Mouse (Mus musculus): Measurements from ENCODE around the gene Nme3. TPM values are rescaled to one million over a fixed set of nuclear protein-coding genes. Genes with fewer than 3 reads are reported as not detected.

Gene Nme3
- total RNA-seq (2017), result 22.5 and 44.1 TPM in 2 replicates

DNA sequence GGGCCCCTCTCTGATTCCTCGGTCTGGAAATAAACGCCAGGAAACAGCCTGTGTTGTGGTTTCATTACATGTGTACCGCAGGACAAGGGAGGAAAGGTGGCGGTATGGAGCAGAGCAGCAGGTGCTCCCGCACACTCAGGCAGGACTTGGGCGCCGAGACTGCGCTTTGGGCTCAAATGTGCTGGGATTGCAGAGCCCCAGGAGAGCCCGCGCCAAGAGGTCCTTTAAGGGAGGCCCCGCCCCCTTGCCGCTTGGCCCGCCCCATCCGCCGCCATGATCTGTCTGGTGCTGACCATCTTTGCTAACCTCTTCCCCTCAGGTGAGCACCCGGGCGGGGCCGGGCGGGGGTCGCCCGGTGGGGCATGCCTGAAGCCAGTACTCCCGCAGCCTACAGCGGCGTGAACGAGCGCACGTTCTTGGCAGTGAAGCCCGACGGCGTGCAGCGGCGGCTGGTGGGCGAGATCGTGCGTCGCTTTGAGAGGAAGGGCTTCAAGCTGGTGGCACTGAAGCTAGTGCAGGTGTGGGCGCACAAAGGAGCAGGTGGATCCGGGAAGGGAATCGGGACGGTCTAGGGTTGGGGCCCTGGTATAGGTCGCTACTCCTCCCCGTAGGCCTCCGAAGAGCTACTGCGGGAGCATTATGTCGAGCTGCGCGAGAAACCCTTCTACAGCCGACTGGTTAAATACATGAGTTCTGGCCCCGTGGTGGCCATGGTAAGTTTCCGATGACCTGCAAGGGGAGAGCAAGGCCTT, at the start of gene Nme3:
Gene Nme3 (plus strand): TSS at position 260 of the 752 bp plus-strand sequence.
- ATAC-seq (replicated peaks in 1 of 2; ENCODE audit: insufficient read depth in 1 of 2, low FRiP score in 2 of 2, low TSS enrichment in 1 of 2, low read depth in 1 of 2, poor library complexity in 2 of 2, severe bottlenecking in 2 of 2), result peak; percentile 34 to 37; a peak in 3 of 4 replicates

DNA sequence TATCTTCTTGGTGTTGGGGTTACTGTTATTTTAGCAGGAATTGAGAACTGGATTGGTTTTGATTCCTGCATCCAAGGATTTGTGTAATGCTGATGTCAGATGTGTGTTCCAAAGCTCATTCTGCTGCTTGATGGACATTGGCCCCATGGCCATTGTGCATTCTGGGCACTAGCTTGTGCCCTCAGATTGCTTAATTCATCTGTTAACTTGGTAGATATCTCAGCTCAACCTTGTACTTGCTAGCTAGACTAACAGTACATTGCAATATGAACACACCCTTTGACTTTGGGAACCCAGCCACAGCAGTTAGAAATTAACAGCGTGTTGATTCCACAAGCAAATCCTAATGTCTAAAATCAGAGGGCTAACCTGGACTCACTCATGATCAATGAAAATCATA, 48.9 kb upstream of the Nme3 start:
- no peak for ATAC-seq (replicated peaks in 1 of 2; ENCODE audit: insufficient read depth in 1 of 2, low FRiP score in 2 of 2, low TSS enrichment in 1 of 2, low read depth in 1 of 2, poor library complexity in 2 of 2, severe bottlenecking in 2 of 2)

DNA sequence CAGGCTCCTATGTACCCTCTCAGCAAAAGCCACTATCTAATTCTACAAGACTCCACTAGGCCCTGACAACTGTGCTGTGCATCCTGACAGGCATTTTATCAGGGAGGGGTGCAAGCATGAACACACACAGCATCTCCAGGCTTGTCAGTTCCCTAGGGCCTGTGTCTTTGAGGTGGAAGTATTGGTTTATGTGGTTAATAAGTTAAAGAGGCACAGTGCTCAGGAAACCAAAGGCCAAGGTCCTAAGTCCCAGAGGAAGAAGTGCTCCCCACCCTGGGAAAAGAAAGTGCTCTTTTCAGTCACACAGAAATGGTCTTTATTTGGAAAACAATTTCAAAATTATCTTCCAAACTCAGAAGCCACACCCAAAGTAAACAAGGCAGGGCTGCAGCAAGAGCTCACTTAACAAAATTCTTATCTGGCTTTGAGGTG, 47.7 kb upstream of the Nme3 start:
- ATAC-seq (replicated peaks in 1 of 2; ENCODE audit: insufficient read depth in 1 of 2, low FRiP score in 2 of 2, low TSS enrichment in 1 of 2, low read depth in 1 of 2, poor library complexity in 2 of 2, severe bottlenecking in 2 of 2), result no peak

DNA sequence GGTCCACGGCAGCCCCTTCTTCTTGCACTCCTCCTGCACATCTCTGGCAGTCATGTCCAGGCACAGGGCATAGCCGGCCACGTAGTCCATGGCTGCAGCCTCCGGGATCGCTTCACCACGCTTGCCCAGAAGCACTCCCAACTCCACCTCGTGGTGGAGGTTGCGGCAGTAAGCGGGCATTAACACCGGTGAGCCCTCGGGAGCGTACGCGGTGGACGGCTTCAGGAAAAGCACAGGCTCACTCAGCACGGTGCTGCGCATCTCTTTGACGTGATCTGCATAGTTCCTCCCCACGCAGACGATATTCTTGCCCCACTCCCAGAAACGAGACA, 46.6 kb upstream of the Nme3 start:
- ATAC-seq (replicated peaks in 1 of 2; ENCODE audit: insufficient read depth in 1 of 2, low FRiP score in 2 of 2, low TSS enrichment in 1 of 2, low read depth in 1 of 2, poor library complexity in 2 of 2, severe bottlenecking in 2 of 2), result peak; percentile 19 to 55; a peak in 3 of 4 replicates

DNA sequence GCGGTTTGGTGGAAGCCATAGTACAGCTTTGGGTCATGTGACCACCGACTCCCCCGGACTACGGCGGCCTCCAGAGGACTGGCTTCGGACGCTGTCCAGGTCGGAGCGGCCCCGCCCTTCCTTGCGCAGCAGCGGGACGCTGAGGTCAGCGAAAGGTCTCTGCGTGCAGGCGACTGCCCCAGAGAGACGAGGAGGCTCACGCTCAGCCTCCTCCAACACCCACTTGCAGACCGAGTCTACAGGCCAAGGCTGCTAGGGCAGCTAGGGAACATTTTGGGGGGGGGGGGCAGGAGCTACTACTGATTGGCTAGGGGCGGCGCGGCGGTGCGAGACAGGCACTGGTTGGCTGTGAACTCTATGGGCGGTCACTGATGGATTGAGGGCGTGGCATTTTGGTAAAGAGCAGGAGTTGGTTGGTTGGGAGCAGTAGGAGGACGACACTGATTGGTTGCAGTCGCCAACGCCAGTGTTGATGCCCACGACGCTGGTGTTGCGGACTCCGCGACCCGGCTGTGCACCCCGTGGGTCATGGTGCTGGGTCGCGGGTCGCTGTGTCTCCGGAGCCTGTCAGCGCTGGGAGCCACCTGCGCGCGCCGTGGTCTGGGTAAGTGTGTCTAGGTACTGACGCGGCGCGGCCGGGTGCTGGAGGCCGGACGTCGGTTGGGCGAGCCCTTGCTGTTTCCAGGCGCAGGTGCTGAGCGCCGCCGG, 46.1 kb upstream of the Nme3 start, which contains the start of gene Fahd1:
Gene Fahd1 (minus strand): TSS at position 300 of the 708 bp plus-strand sequence.
- peak; percentile 97 to 98 for ATAC-seq (replicated peaks in 1 of 2; ENCODE audit: insufficient read depth in 1 of 2, low FRiP score in 2 of 2, low TSS enrichment in 1 of 2, low read depth in 1 of 2, poor library complexity in 2 of 2, severe bottlenecking in 2 of 2)

DNA sequence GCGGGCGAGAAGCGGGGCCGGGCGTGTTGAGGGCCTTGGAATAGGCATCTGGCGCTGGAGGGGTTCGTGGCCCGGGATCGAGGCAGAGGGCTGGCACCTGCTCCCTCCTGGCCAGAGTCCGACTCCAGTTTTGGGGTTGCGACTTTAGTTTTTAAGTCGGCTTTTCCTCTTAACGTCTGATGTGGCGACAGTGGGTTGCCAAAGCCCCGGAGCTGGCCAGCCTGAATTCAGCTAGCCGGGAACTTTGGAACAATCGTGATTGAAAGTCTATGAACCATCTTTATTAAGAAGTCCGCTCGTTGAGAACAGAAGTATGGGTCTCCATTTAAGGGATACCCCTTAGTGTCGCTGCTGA, 45.5 kb upstream of the Nme3 start:
- no peak; a peak in 1 of 4 replicates for ATAC-seq (replicated peaks in 1 of 2; ENCODE audit: insufficient read depth in 1 of 2, low FRiP score in 2 of 2, low TSS enrichment in 1 of 2, low read depth in 1 of 2, poor library complexity in 2 of 2, severe bottlenecking in 2 of 2)

DNA sequence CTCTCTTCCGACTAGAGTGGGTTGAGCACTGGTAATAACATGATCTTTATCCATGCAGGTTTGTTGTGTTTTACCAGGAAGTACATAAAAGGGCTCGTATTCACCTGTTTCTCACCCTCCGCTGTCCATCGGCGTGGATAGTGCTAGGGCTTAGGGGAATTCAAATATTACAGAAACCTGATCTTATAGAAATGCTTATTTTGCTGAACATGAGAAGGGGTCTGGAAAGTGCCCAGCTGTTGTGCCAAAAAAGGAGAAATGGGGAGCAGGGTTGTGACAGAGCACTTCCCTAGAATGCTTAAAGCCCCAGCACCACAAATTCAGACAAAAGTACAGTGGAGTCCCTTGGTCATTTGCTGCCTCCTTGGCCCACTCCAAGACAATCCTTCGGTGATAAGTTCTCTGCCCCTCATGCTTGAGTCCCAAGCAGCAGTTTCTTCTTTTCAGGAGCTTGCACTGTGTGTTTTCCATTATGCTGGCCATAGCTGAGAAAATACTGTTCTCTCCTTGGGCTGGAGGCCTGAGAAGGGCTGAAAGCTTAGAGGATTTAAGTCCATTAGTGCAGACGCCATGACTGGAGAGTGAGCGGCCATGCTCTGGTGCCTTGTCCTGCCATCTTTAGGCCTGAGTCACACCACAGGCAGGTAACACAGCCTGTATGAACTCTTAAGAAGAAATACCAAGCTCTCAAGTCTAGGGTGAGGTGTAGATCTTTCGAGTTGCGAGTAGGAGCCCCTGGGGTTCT, 44.7 kb upstream of the Nme3 start:
- no peak for ATAC-seq (replicated peaks in 1 of 2; ENCODE audit: insufficient read depth in 1 of 2, low FRiP score in 2 of 2, low TSS enrichment in 1 of 2, low read depth in 1 of 2, poor library complexity in 2 of 2, severe bottlenecking in 2 of 2)

DNA sequence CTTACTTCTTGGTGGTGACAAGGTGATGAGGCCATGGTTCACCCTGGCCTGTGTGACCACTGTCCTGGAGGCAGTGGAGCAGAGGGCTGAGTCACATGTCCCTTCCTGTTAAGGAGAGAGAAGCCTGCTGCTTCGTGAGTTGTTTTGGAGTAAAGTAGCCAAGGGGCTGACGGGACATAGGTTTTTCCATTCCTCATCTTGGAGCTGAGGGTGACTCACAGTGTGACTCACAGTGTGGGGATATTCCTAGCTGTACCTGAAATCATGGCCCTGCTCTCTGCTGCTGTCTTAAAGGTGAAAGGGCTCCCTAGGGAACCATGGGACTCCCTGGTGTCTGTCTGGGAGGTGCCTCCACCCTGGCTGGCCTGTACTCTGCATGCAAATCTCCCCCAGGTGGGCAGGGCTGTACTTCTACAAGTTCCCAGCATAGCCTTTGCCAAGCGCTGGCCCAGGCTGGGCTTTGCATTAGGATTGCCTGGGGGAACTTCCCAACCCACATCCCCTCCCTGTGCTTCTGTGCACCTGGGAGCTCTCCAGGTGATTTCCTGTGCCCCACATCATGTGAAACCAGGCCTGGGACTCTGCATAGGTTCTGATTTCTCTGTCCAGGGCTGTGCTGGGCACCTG, 40.3 kb upstream of the Nme3 start:
- no peak for ATAC-seq (replicated peaks in 1 of 2; ENCODE audit: insufficient read depth in 1 of 2, low FRiP score in 2 of 2, low TSS enrichment in 1 of 2, low read depth in 1 of 2, poor library complexity in 2 of 2, severe bottlenecking in 2 of 2)

DNA sequence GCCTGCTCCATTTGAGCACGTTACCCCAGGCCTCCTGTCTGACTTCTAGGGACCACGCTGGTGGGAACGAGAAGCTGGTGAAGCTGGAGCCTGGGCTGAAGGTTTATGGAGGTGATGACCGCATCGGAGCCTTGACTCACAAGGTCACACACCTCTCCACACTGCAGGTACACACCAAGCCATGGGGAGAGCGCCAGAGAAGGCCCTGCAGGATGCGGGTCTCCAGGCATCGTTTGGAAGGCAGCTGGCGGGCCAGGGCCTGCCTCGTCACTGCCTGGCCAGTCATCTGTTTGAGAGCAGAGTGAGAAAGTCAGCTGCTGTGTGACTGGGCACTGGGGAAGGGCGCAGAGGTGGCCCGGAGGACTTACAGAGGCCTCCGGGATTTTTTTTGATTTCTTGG, 39.7 kb upstream of the Nme3 start:
- ATAC-seq (replicated peaks in 1 of 2; ENCODE audit: insufficient read depth in 1 of 2, low FRiP score in 2 of 2, low TSS enrichment in 1 of 2, low read depth in 1 of 2, poor library complexity in 2 of 2, severe bottlenecking in 2 of 2), result no peak

DNA sequence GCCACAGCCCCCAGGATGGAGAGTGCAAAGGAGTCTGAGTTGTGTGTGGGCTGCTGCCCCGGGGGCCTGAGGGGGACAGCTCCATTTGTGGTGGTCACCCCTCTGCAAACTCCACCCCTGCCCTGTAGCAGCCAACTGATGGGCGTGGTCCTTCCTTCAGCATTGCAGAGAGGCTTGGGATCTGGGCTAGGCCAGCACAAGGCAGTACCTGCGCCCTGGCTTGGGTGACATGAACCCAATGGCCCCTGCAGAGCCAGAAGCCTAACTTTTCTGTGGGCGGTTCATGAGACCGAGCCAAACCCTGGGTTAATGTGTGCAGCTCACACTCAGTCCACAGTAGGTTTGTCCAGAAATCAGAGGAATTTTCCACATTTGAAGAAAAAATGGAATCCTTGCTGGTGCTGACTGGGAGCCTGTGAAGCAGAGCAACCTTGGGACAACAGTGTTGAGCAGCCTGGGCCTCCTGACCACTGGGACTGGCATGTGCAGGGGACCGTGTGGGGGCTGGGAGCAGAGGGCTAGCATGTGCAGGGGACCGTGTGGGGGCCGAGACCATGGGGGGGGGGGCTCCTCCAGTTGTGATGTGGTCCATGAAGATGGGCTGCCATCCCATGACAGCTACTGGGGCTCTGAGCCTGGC, 38.3 kb upstream of the Nme3 start:
- no peak for ATAC-seq (replicated peaks in 1 of 2; ENCODE audit: insufficient read depth in 1 of 2, low FRiP score in 2 of 2, low TSS enrichment in 1 of 2, low read depth in 1 of 2, poor library complexity in 2 of 2, severe bottlenecking in 2 of 2)

DNA sequence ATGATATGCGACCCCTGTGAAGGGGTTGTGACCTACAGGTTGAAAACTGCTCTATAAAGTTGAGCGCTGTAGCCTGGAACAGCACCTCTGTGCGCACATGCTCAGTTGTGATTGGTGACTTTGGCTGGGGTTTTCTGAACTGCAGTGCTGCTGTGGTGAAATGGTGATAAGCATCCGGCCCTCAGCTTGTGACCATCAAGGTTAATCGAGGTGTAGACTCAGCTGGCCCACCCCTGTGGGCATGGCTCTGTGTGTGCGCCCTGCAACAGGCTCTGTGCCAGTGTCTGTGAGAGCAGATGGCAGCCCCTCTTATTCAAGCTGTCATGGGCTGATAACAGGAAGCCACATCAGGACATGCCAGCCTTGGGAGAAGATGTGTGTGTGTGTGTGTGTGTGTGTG, 37.3 kb upstream of the Nme3 start:
- peak in 1 of 2 experiments; percentile 40; a peak in 2 of 4 replicates for ATAC-seq (replicated peaks in 1 of 2; ENCODE audit: insufficient read depth in 1 of 2, low FRiP score in 2 of 2, low TSS enrichment in 1 of 2, low read depth in 1 of 2, poor library complexity in 2 of 2, severe bottlenecking in 2 of 2)

DNA sequence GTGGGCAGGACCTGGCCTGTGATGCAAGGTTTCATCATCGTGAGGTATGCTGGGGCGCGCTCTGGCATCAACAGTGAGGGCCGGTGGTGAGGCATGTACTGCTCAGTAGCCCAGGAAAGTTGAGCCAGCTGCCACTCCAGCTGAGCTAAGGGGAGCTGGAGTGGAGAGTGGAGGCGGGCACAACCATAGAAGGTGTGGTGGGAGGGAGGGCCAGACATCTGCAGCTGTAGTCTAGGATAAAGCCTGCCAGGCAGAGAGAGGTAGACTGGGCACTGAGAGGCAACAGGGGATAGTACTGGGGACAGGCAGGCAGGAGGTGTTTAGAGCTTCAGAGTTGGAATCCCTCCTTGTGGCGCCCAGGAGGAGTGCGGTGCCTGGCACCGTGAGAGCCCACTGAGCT, 36.2 kb upstream of the Nme3 start:
- ATAC-seq (replicated peaks in 1 of 2; ENCODE audit: insufficient read depth in 1 of 2, low FRiP score in 2 of 2, low TSS enrichment in 1 of 2, low read depth in 1 of 2, poor library complexity in 2 of 2, severe bottlenecking in 2 of 2), result no peak

DNA sequence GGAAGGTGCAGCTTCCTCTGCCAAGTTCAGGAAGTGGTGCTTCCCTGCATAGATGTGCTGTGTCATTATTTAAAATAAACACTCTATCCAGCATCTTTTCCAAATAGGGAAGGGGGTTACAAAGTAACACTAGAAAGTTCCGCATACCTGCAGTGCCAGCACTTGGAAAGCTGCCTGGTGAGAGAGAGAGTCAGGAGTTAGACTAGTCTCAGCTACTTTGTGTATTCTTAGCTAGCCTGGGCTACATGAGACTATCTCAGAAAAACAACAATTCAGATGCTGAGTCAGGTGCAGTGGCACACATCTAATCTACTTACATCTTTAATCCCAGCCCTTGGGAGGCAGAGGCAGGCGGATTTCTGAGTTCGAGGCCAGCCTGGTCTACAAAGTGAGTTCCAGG, 34.5 kb upstream of the Nme3 start:
- ATAC-seq (replicated peaks in 1 of 2; ENCODE audit: insufficient read depth in 1 of 2, low FRiP score in 2 of 2, low TSS enrichment in 1 of 2, low read depth in 1 of 2, poor library complexity in 2 of 2, severe bottlenecking in 2 of 2), result no peak

DNA sequence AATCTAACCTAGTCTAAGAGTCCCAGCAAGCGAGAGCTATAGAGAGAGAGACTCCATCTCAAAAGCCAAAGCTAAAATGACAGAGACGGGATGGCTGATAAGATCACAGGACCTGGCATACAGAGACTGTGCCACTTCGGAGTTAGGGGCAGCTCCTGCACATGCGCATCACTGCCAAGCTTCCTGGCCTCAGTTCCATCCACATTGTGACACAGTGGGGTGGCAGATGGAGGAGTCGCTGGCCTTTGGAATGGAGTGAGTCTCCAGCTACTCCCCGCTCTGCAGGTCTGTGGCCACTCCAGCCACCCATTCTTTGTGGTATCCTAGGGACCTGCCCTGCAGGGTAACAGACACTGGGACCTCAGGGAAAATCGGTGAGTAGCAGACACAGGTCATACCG, 30.5 kb upstream of the Nme3 start, which contains the start of gene Igfals:
Gene Igfals (plus strand): TSS at position 222 of the 400 bp plus-strand sequence.
- no peak for ATAC-seq (replicated peaks in 1 of 2; ENCODE audit: insufficient read depth in 1 of 2, low FRiP score in 2 of 2, low TSS enrichment in 1 of 2, low read depth in 1 of 2, poor library complexity in 2 of 2, severe bottlenecking in 2 of 2)

DNA sequence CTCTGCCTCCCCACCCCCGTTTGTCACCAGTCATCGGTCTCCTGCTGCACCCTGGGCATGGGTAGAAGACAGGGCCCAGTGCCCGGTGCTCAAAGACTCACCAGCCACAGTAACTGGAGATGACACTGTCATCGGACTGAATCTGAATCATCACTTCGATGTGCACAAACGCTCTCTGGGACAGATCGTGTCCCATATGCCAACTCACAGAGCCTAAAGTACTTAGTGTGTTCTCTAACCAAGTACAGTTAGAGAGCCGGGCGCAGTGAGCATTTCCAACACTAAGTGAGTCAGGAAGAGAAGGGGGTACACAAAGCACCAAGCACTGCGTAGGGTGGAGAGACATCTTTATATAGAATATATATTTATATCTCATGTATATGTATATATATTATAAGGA, 28.4 kb upstream of the Nme3 start:
- ATAC-seq (replicated peaks in 1 of 2; ENCODE audit: insufficient read depth in 1 of 2, low FRiP score in 2 of 2, low TSS enrichment in 1 of 2, low read depth in 1 of 2, poor library complexity in 2 of 2, severe bottlenecking in 2 of 2), result no peak

DNA sequence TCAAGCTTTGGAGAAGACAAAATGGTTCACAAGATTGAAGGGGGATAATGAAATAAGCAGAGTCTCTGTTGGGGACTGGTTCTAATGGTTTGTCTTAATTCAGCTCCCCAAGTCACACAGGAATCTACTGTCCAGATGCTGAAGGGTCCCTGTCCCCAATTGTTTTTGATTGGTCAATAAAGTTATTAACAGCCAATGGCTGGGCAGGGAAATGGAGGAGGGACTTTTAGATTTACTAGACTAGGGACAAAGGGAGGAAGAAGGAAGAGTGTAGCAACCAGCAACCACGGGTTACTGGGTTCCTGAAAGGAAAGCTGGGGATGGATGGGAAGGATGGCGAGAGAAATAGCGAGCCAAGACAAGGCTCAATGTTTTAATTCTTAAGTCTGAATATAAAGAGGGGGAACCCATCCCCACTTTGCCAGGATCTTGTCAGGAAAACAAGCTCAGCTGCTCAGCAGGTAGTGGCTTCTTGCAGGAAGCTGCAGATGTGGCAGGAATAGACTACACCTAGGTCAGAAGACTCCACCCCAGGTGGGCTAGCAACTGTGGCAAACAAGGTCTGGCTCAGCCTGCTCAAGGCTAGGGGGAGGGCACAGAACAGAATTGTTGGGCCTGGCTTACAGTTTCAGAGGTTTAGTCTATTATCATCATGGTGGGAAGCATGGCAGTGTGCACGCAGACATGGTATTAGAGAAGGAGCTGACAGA, 22.4 kb upstream of the Nme3 start:
- no peak for ATAC-seq (replicated peaks in 1 of 2; ENCODE audit: insufficient read depth in 1 of 2, low FRiP score in 2 of 2, low TSS enrichment in 1 of 2, low read depth in 1 of 2, poor library complexity in 2 of 2, severe bottlenecking in 2 of 2)

DNA sequence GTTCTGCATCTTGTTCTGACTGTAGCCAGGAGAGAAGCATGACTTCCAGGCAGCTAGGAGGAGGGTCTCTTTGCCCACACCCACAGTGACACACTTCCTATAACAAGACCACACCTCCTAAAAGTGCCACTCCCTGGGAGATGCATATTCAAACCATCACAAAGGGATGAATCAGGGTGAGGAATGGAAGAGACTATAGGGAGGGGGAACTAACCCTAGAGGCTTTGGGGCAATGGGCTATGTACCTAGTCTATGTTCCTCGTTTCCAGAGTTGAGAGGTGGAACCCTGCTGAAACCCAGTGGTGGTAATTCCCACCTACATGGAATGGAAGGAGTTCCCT, 21.9 kb upstream of the Nme3 start:
- no peak for ATAC-seq (replicated peaks in 1 of 2; ENCODE audit: insufficient read depth in 1 of 2, low FRiP score in 2 of 2, low TSS enrichment in 1 of 2, low read depth in 1 of 2, poor library complexity in 2 of 2, severe bottlenecking in 2 of 2)
